Mouse (Mus musculus): ENCODE results near the gene Mical2. TPM values are rescaled to one million over a fixed set of nuclear protein-coding genes. Genes with fewer than 3 reads are reported as not detected.
A peak's percentile ranks its signal among the peaks of the same experiment; 100 is the strongest.

Mical2 gene
- polyA plus RNA-seq, 1 experiment from 2014 or later: 156 TPM

GRCm38 (mm10) chr7:112400175-112400574 is 174.5 kb downstream of the Mical2 start:
- no peak overlapping the region for H3K4me3 ChIP-seq
- no peaks in the 10 kb centered on the region for H3K9me3 ChIP-seq (replicated peaks)
- no peak overlapping the region for H3K4me2 ChIP-seq
- H3K27ac ChIP-seq (ENCODE audit: poor library complexity, severe bottlenecking): no peak overlapping the region
- no peak for ATAC-seq (ENCODE audit: insufficient number of reproducible peaks, low FRiP score)
- H3K36me3 ChIP-seq: 0 out of 2 replicates have a peak, but pooled peaks cover 3% of the 10 kb centered on the region
- H3K27me3 ChIP-seq (replicated peaks): no peaks in the 10 kb centered on the region
- no peak overlapping the region for H3K9ac ChIP-seq
- peaks cover 8% of the 10 kb centered on the region for H3K4me1 ChIP-seq (replicated peaks)
- 46% methylated on average over 6 of the region's 6 CpGs for WGBS

DNA sequence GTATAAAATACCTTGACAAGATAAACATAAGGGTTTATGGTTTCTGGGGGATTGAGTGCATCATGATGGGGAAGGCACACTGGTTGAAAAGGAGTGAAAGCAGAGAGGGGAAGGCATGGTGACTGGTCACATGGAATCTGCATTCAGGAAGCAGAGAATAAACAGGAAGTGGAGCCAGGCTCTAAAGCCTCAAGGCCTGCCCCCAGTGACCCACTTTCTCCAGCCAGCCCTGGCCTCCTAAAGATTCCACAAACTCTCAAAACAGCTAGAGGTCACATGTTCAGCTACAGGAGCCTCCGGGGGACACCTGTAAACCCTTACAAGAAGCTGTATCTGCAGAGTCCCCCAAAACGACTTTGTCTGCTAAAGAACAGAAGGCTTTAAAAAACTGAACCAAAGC is 179.4 kb downstream of the Mical2 start:
- Histone ChIP-seq H3K27me3 (replicated peaks) (no peaks in the 10 kb centered on the region), H3K4me2 (no peak overlapping the region), H3K36me3 (no peaks in the 10 kb centered on the region), H3K4me3 (no peak overlapping the region), H3K9ac (no peak overlapping the region), H3K27ac (ENCODE audit: poor library complexity, severe bottlenecking) (no peak overlapping the region; the same call in 1 of the 2 replicates), H3K9me3 (replicated peaks) (no peaks in the 10 kb centered on the region), H3K4me1 (replicated peaks) (peaks cover 29% of the 10 kb centered on the region)
- 48% methylated on average over 2 of the region's 2 CpGs for WGBS
- ATAC-seq (ENCODE audit: insufficient number of reproducible peaks, low FRiP score): no peak

GRCm38 (mm10) chr7:112405578-112405977 is 179.9 kb downstream of the Mical2 start:
- WGBS: 58% methylated on average over 8 of the region's 8 CpGs
- no peaks in the 10 kb centered on the region for H3K9me3 ChIP-seq (replicated peaks)
- H3K4me1 ChIP-seq (replicated peaks): peaks cover 29% of the 10 kb centered on the region
- ATAC-seq (ENCODE audit: insufficient number of reproducible peaks, low FRiP score): no peak
- H3K27me3 ChIP-seq (replicated peaks): no peaks in the 10 kb centered on the region
- H3K9ac ChIP-seq: no peak overlapping the region
- no peak overlapping the region for H3K27ac ChIP-seq (ENCODE audit: poor library complexity, severe bottlenecking)
- H3K4me2 ChIP-seq: no peak overlapping the region
- no peak overlapping the region for H3K4me3 ChIP-seq
- H3K36me3 ChIP-seq: no peaks in the 10 kb centered on the region

DNA sequence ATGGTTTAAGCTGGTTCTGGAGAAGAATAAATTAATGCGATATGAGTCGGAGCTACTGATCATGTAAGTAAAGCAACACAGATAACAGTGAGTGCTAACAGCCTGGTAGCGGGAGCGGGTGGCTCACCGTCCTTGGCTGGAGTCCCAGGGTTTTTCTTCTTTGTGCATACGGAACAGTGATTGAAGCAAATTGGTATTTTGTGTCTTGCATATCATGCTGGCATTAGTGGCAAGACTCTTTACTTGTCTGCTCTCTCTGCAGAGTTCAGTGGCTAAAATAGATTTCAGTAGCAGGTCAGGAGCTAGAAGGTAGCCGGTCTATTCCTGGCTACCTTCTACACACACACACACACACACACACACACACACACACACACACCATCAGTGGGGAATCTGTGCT is 181.9 kb downstream of the Mical2 start:
- 0 out of 2 replicates have a peak overlapping the region, but pooled peaks have one; percentile 50 for H3K9ac ChIP-seq
- ATAC-seq (ENCODE audit: insufficient number of reproducible peaks, low FRiP score): no peak
- H3K27ac ChIP-seq (ENCODE audit: poor library complexity, severe bottlenecking): peak overlapping the region; percentile 81

DNA sequence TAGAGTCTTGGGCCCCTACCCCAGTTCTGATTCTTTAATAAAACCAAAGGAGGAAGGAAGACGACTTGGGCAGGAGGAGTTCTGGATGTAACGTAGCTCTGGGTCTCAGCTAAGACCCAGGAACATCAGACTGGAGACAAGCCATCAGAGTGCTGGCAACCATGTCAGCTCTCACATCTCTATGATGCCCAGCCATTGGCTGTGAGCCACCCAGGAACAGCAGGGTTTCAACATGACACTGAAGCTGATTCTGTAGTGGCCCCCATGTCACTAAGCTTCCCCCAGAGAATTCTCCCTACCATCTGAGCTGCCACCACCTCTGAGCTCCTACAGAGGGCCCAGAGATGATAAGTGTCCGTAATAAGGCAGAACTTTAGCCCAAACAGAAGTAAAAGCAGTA is 184.3 kb downstream of the Mical2 start:
- H3K4me2 ChIP-seq: no peak overlapping the region
- H3K4me3 ChIP-seq: no peak overlapping the region
- no peak for ATAC-seq (ENCODE audit: insufficient number of reproducible peaks, low FRiP score)
- no peaks in the 10 kb centered on the region for H3K36me3 ChIP-seq
- WGBS: 77% methylated on average over 3 of the region's 3 CpGs
- peaks cover 23% of the 10 kb centered on the region for H3K4me1 ChIP-seq (replicated peaks)
- no peak overlapping the region for H3K9ac ChIP-seq
- H3K27me3 ChIP-seq (replicated peaks): no peaks in the 10 kb centered on the region
- no peak overlapping the region for H3K27ac ChIP-seq (ENCODE audit: poor library complexity, severe bottlenecking)
- no peaks in the 10 kb centered on the region for H3K9me3 ChIP-seq (replicated peaks)

More for the DNA sequence above, 181.9 kb downstream of the Mical2 start:
- Histone ChIP-seq H3K4me1 (replicated peaks) (peaks cover 26% of the 10 kb centered on the region), H3K9me3 (replicated peaks) (no peaks in the 10 kb centered on the region), H3K27me3 (replicated peaks) (no peaks in the 10 kb centered on the region), H3K4me2 (peak overlapping the region; percentile 32), H3K36me3 (no peaks in the 10 kb centered on the region), H3K4me3 (no peak overlapping the region)
- WGBS: 23% methylated on average over 7 of the region's 7 CpGs

DNA sequence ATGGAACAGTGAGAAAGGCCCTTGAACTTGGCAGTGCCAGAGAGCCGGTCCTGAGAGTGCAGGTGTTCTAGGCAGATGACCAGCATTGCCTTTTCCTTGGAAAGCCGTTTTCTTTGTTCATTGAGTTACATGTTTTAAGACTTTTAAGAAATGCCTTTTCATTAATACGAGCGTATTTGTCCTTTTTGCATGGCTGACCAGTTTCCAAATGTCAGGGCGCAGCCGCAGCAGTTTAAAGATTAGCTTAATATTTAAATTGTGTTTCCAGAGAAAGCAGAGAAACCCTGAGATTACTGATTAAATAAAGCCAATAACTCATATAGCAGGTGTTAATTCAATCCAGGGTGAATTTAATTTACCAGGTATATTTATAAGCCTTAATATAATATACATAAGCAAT is 187.6 kb downstream of the Mical2 start:
- Histone ChIP-seq H3K27me3 (replicated peaks) (no peaks in the 10 kb centered on the region), H3K9me3 (replicated peaks) (no peaks in the 10 kb centered on the region), H3K36me3 (no peaks in the 10 kb centered on the region), H3K4me2 (no peak overlapping the region), H3K4me3 (no peak overlapping the region), H3K4me1 (replicated peaks) (peaks cover 17% of the 10 kb centered on the region), H3K27ac (ENCODE audit: poor library complexity, severe bottlenecking) (no peak overlapping the region), H3K9ac (no peak overlapping the region)
- no peak for ATAC-seq (ENCODE audit: insufficient number of reproducible peaks, low FRiP score)
- WGBS: 88% methylated on average over 6 of the region's 6 CpGs

GRCm38 (mm10) chr7:112416058-112416526 is 190.4 kb downstream of the Mical2 start:
- Histone ChIP-seq H3K27ac (ENCODE audit: poor library complexity, severe bottlenecking) (no peak overlapping the region), H3K4me1 (replicated peaks) (peaks cover 15% of the 10 kb centered on the region), H3K4me3 (no peak overlapping the region), H3K27me3 (replicated peaks) (no peaks in the 10 kb centered on the region), H3K9me3 (replicated peaks) (no peaks in the 10 kb centered on the region), H3K4me2 (peak overlapping the region; percentile 11; the same call in 1 of the 2 replicates), H3K36me3 (no peaks in the 10 kb centered on the region), H3K9ac (no peak overlapping the region)
- no peak for ATAC-seq (ENCODE audit: insufficient number of reproducible peaks, low FRiP score)
- WGBS: 30% methylated on average over 14 of the region's 14 CpGs

DNA sequence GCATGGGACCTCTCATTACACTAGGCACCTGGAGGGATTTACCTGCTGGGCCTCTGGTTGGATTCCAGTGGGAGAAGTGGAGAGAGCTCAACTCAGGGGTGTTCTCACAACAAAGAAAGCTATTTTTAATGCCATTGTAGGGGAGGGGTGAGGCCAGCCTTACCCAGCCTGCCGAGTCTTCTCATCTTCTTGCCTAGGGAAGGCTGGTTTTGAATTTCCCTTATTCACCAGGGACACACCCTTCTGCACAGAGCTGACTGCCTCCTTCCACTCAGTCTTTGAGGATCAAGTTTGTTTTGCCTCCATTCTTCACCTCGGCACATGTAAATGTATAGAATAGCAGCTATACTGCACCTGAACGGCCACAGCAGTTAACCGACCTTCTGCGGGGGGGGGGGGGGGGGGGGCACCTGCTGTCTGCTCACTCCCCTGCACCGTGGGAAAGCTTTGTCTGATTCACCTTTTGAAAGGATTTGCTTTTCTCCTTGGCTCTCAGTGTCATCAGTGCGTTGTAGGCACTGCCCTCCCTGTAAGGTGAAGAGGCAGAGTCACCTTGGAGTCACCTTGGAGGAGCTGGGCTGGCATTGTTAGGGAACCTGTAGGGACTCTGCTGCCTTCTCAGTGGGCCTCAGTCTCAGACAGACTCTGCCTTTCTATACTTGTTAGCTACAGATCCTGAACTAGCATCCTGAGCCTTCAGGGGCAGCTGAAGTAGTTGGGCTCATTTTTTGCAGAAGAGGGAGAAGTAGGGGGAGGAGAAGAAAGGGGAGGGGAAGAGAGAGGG is 191.3 kb downstream of the Mical2 start:
- H3K27me3 ChIP-seq (replicated peaks): no peaks in the 10 kb centered on the region
- H3K4me3 ChIP-seq: no peak overlapping the region
- H3K4me2 ChIP-seq: no peak overlapping the region
- H3K9me3 ChIP-seq (replicated peaks): no peaks in the 10 kb centered on the region
- no peak overlapping the region for H3K9ac ChIP-seq
- no peak overlapping the region for H3K27ac ChIP-seq (ENCODE audit: poor library complexity, severe bottlenecking)
- ATAC-seq (ENCODE audit: insufficient number of reproducible peaks, low FRiP score): no peak
- WGBS: 29% methylated on average over 7 of the region's 7 CpGs
- peaks cover 15% of the 10 kb centered on the region for H3K4me1 ChIP-seq (replicated peaks)
- no peaks in the 10 kb centered on the region for H3K36me3 ChIP-seq

DNA sequence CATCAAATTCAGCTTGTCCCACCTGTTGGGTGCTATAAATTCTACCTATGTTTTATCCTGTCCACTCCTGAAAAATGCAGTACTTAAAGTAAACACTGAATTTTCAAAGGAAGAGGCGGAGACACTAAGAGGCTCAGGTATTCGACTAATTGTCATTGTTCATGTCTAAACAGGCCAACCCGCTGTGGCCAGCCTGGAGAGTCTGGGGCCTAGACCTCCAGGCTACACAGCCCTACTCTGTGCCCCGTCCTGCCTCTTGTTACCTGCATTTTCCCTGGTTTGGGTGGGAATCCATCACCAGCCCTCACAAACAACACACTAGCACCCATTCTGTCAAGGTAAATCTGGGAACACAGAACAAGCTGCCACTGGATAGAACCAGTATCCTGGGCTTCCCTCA is 191.9 kb downstream of the Mical2 start:
- Histone ChIP-seq H3K4me3 (no peak overlapping the region), H3K27ac (ENCODE audit: poor library complexity, severe bottlenecking) (no peak overlapping the region), H3K9ac (no peak overlapping the region), H3K36me3 (no peaks in the 10 kb centered on the region), H3K4me2 (no peak overlapping the region), H3K27me3 (replicated peaks) (no peaks in the 10 kb centered on the region), H3K9me3 (replicated peaks) (no peaks in the 10 kb centered on the region), H3K4me1 (replicated peaks) (peaks cover 15% of the 10 kb centered on the region)
- WGBS: 77% methylated on average over 4 of the region's 4 CpGs
- no peak for ATAC-seq (ENCODE audit: insufficient number of reproducible peaks, low FRiP score)

DNA sequence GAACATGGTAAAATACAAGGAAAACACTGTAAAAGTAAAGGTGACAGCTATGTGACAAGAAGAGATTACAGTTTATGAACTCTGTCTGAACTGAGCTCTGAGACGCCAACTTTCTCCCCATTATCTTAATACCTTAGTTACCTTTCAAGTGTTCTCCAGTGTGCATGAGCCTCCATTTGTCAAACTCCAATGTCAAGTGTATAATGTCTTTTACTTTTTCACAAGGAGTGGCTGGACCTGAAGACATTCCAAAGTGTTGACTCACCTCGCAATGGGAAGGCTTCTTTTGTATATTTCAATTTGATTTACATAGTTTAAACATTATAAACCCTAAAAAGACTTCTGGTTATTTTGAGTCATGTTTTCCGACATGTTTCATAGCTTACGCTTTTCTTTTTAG is 197.8 kb downstream of the Mical2 start:
- no peak overlapping the region for H3K9ac ChIP-seq
- no peak overlapping the region for H3K4me2 ChIP-seq
- peaks cover 14% of the 10 kb centered on the region for H3K4me1 ChIP-seq (replicated peaks)
- ATAC-seq (ENCODE audit: insufficient number of reproducible peaks, low FRiP score): no peak
- no peak overlapping the region for H3K4me3 ChIP-seq
- no peak overlapping the region for H3K27ac ChIP-seq (ENCODE audit: poor library complexity, severe bottlenecking)
- no peaks in the 10 kb centered on the region for H3K9me3 ChIP-seq (replicated peaks)
- H3K27me3 ChIP-seq (replicated peaks): no peaks in the 10 kb centered on the region
- 83% methylated on average over 4 of the region's 4 CpGs for WGBS
- H3K36me3 ChIP-seq: no peaks in the 10 kb centered on the region

DNA sequence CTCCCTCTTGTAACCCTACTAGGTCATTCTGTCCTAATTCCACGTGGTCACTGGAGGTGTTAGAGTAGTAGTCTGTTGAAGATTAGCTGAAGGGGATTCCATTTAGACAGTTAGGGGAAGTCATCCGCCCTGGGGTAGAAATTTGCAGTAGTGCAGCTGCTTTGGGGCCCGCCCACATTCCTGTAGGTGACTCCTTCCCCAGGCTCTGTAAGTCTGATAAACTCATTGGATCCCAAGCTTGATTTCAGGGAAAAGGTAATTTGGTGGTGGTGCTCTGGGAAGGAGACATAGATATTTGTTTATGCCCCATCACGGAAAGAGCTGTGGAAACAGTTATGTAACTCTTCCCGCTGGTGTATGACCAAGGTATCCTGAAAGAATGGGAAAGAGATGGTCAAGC is 201.2 kb downstream of the Mical2 start:
- 42% methylated on average over 5 of the region's 5 CpGs for WGBS
- Histone ChIP-seq H3K9me3 (replicated peaks) (0 out of 2 replicates have a peak, but pooled peaks cover 4% of the 10 kb centered on the region), H3K4me2 (peak overlapping the region; percentile 74), H3K4me1 (replicated peaks) (peaks cover 24% of the 10 kb centered on the region), H3K36me3 (peaks cover 3% of the 10 kb centered on the region; the same call in 1 of the 2 replicates), H3K9ac (peak overlapping the region; percentile 96; the same call in 1 of the 2 replicates), H3K27ac (ENCODE audit: poor library complexity, severe bottlenecking) (peak overlapping the region; percentile 99), H3K4me3 (peak overlapping the region; percentile 77; the same call in 1 of the 2 replicates), H3K27me3 (replicated peaks) (no peaks in the 10 kb centered on the region)
- no peak for ATAC-seq (ENCODE audit: insufficient number of reproducible peaks, low FRiP score)
